Mouse (Mus musculus): ENCODE data around the gene Cd151.

- TF ChIP-seq CTCF (conservative IDR thresholded peaks at IDR 0.05; ENCODE audit: low read length) (no peak), POU5F1 (IDR thresholded peaks at IDR 0.05; ENCODE audit: borderline replicate concordance, low read length) (no peak), NANOG (IDR thresholded peaks at IDR 0.05; ENCODE audit: borderline replicate concordance, low read length) (no peak)
Observed at GRCm38 (mm10) chr7:141460391-141461113, 6.6 kb upstream of the Cd151 start, which contains the start of gene Cracr2b.

All from E14TG2a.4 (cell line).